Mouse (Mus musculus) limb, embryonic 14.5 days (tissue): Measurements from ENCODE around the gene Hyal2. TPM values are rescaled to one million over a fixed set of nuclear protein-coding genes. Genes with fewer than 3 reads are reported as not detected.
A peak's percentile ranks its signal among the peaks of the same experiment; 100 is the strongest.

ENCODE experiments used
- ATAC-seq: fragments of 200-750 bp; cut with Nextera tagmentation; 2 replicates; pipeline ENCODE4 v1.8.0; 2017; ENCODE audit warnings: low read depth, moderate number of reproducible peaks, moderate TSS enrichment; ENCODE audit not compliant: low FRiP score
- DNase-seq: peaks from one replicate; pipeline ENCODE4 v3.0.0-alpha.2; 2015; ENCODE audit warnings: low spot score
- H3K27ac ChIP-seq: fragments of 300-500 bp; sonication (generic); replicated peaks from 2 replicates; pipeline ENCODE4 v1.5.1; 2014; ENCODE audit warnings: low read depth, mild to moderate bottlenecking, low read length, moderate library complexity, mixed read lengths
- H3K27me3 ChIP-seq: fragments of 300-500 bp; sonication (generic); 2 replicates; pipeline ENCODE4 v1.6.1; 2014; ENCODE audit warnings: low read length, mixed read lengths; ENCODE audit not compliant: control insufficient read depth, insufficient read depth
- H3K36me3 ChIP-seq: fragments of 300-500 bp; sonication (generic); 2 replicates; pipeline ENCODE4 v1.6.1; 2014; ENCODE audit warnings: mild to moderate bottlenecking, low read length, moderate library complexity, mixed read lengths; ENCODE audit not compliant: control insufficient read depth, insufficient read depth
- H3K4me1 ChIP-seq: fragments of 300-500 bp; sonication (generic); 2 replicates; pipeline ENCODE4 v1.6.1; 2014; ENCODE audit warnings: antibody characterized with exemption, low read length, mixed read lengths; ENCODE audit not compliant: control insufficient read depth, insufficient read depth
- H3K4me2 ChIP-seq: fragments of 300-500 bp; sonication (generic); replicated peaks from 2 replicates; pipeline ENCODE4 v1.6.1; 2014; ENCODE audit warnings: low read depth, mild to moderate bottlenecking, low read length, moderate library complexity; ENCODE audit not compliant: severe bottlenecking
- H3K4me3 ChIP-seq: fragments of 300-500 bp; sonication (generic); replicated peaks from 2 replicates; pipeline ENCODE4 v1.5.1; 2014; ENCODE audit warnings: low read length
- H3K9ac ChIP-seq: fragments of 300-500 bp; sonication (generic); 2 replicates; pipeline ENCODE4 v1.6.1; 2014; ENCODE audit warnings: mild to moderate bottlenecking, low read depth, low read length, moderate library complexity; ENCODE audit not compliant: severe bottlenecking
- H3K9me3 ChIP-seq: fragments of 300-500 bp; sonication (generic); 2 replicates; pipeline ENCODE4 v1.6.1; 2016; ENCODE audit warnings: low read length; ENCODE audit not compliant: control insufficient read depth
- POLR2A ChIP-seq: fragments of 200-500 bp; IDR thresholded peaks from 2 replicates; pipeline ENCODE4 v1.8.0; 2012; ENCODE audit warnings: inconsistent platforms, mild to moderate bottlenecking, moderate library complexity, borderline replicate concordance; ENCODE audit not compliant: insufficient read depth, insufficient read length; ENCODE audit errors: extremely low read depth
- WGBS: fragments of 180-500 bp; shearing (Covaris S2); extraction: QIAGEN DNeasy Blood & Tissue Kit; methylation state at CpG from one replicate; pipeline ENCODE4 v1.1.7; 2014; 5-methylcytosine and 5-hydroxymethylcytosine counted together
- polyA plus RNA-seq, 2 experiments: library from polyadenylated mRNA; depleted of rRNA in 1 of 2; stranded (reverse) in 1 of 2; unstranded in 1 of 2; fragments of >200 nt; fragmentation: Nextera tagmentation in 1 of 2; extraction: Ambion mirVana in 1 of 2; gene quantifications; 2 replicates each; pipeline versions ENCODE4 v1.2.1 to v1.2.3; 2012 to 2014

Hyal2 gene
- polyA plus RNA-seq, 2 experiments: 68.0 to 123 TPM

- WGBS: 89% methylated on average over 2 of the region's 2 CpGs
- Histone ChIP-seq H3K4me2 (no peak overlapping the region), H3K27ac (no peak overlapping the region), H3K4me1 (peaks cover 5% of the 10 kb centered on the region), H3K27me3 (no peaks in the 10 kb centered on the region), H3K36me3 (peaks cover 76% of the 10 kb centered on the region), H3K4me3 (no peak overlapping the region), H3K9me3 (no peaks in the 10 kb centered on the region), H3K9ac (no peak overlapping the region)
- ATAC-seq: no peak
- DNase-seq: no peak
- TF ChIP-seq POLR2A: no peak
Observed at GRCm38 (mm10) chr9:107617461-107617860, 49.7 kb downstream of the Hyal2 start.

- 86% methylated on average over 6 of the region's 6 CpGs for WGBS
- Histone ChIP-seq H3K9me3 (no peaks in the 10 kb centered on the region), H3K27me3 (no peaks in the 10 kb centered on the region), H3K4me1 (peaks cover 2% of the 10 kb centered on the region), H3K36me3 (peaks cover 83% of the 10 kb centered on the region), H3K4me3 (no peak overlapping the region), H3K9ac (no peak overlapping the region), H3K27ac (no peak overlapping the region), H3K4me2 (no peak overlapping the region)
- DNase-seq: no peak
- ATAC-seq: no peak
- TF ChIP-seq POLR2A: no peak
Observed at GRCm38 (mm10) chr9:107618098-107618497, 50.4 kb downstream of the Hyal2 start.

GRCm38 (mm10) chr9:107618778-107619545 is 51.2 kb downstream of the Hyal2 start:
- Histone ChIP-seq H3K4me2 (no peak overlapping the region), H3K36me3 (peaks cover 85% of the 10 kb centered on the region), H3K4me3 (no peak overlapping the region), H3K9ac (no peak overlapping the region), H3K9me3 (no peaks in the 10 kb centered on the region), H3K4me1 (no peaks in the 10 kb centered on the region), H3K27me3 (no peaks in the 10 kb centered on the region), H3K27ac (no peak overlapping the region)
- no peak for TF ChIP-seq POLR2A
- DNase-seq: no peak
- ATAC-seq: peak; percentile 2; the same call in 1 of the 2 replicates
- WGBS: 58% methylated on average over 13 of the region's 13 CpGs

- Histone ChIP-seq H3K36me3 (peaks cover 79% of the 10 kb centered on the region), H3K4me1 (no peaks in the 10 kb centered on the region)
- ATAC-seq: no peak
Observed at GRCm38 (mm10) chr9:107619546-107619879, 51.8 kb downstream of the Hyal2 start.

GRCm38 (mm10) chr9:107620954-107621353 is 53.2 kb downstream of the Hyal2 start:
- H3K9ac ChIP-seq: no peak overlapping the region
- no peak overlapping the region for H3K4me2 ChIP-seq
- no peak overlapping the region for H3K4me3 ChIP-seq
- H3K36me3 ChIP-seq: peaks cover 76% of the 10 kb centered on the region
- no peak for ATAC-seq
- H3K4me1 ChIP-seq: no peaks in the 10 kb centered on the region
- no peaks in the 10 kb centered on the region for H3K27me3 ChIP-seq
- no peaks in the 10 kb centered on the region for H3K9me3 ChIP-seq
- TF ChIP-seq POLR2A: no peak
- H3K27ac ChIP-seq: no peak overlapping the region
- DNase-seq: no peak

More at GRCm38 (mm10) chr9:107619546-107619879, 51.8 kb downstream of the Hyal2 start:
- H3K4me2 ChIP-seq: no peak overlapping the region
- H3K27me3 ChIP-seq: no peaks in the 10 kb centered on the region
- no peak overlapping the region for H3K27ac ChIP-seq
- no peaks in the 10 kb centered on the region for H3K9me3 ChIP-seq
- DNase-seq: no peak
- no peak for TF ChIP-seq POLR2A
- H3K9ac ChIP-seq: no peak overlapping the region
- H3K4me3 ChIP-seq: no peak overlapping the region
- WGBS: 83% methylated on average over 13 of the region's 13 CpGs

Other genes starting within 250 kb of the Hyal2 start
- gene Hemk1, start 229.6 kb upstream of the Hyal2 start, polyA plus RNA-seq (2012; rRNA removed): 24.9 and 32.9 TPM in 2 replicates
- 12.2 and 12.8 TPM in 2 replicates for gene Hemk1, start 229.6 kb upstream of the Hyal2 start, polyA plus RNA-seq (2014; fragmentation: Nextera tagmentation; extraction: Ambion mirVana)
- gene 6430571L13Rik, start 227.3 kb upstream of the Hyal2 start, polyA plus RNA-seq (2012; rRNA removed): 1.0 and 1.1 TPM in 2 replicates
- gene 6430571L13Rik, start 227.3 kb upstream of the Hyal2 start, polyA plus RNA-seq (2014; fragmentation: Nextera tagmentation; extraction: Ambion mirVana): 0.39 and 0.56 TPM in 2 replicates
- 9.3 and 13.6 TPM in 2 replicates for gene Cacna2d2, start 168.3 kb upstream of the Hyal2 start, polyA plus RNA-seq (2012; rRNA removed)
- 0.29 and 0.57 TPM in 2 replicates for gene Cacna2d2, start 168.3 kb upstream of the Hyal2 start, polyA plus RNA-seq (2014; fragmentation: Nextera tagmentation; extraction: Ambion mirVana)
- 34.9 and 41.3 TPM in 2 replicates for gene Tmem115, start 34.0 kb upstream of the Hyal2 start, polyA plus RNA-seq (2012; rRNA removed)
- gene Tmem115, start 34.0 kb upstream of the Hyal2 start, polyA plus RNA-seq (2014; fragmentation: Nextera tagmentation; extraction: Ambion mirVana): 54.1 and 58.8 TPM in 2 replicates
- 19.8 and 27.2 TPM in 2 replicates for gene Cyb561d2, start 25.8 kb upstream of the Hyal2 start, polyA plus RNA-seq (2012; rRNA removed)
- gene Cyb561d2, start 25.8 kb upstream of the Hyal2 start, polyA plus RNA-seq (2014; fragmentation: Nextera tagmentation; extraction: Ambion mirVana): 21.4 and 25.9 TPM in 2 replicates
- gene Nprl2, start 25.7 kb upstream of the Hyal2 start, polyA plus RNA-seq (2012; rRNA removed): 52.7 and 59.2 TPM in 2 replicates
- 37.6 and 38.6 TPM in 2 replicates for gene Nprl2, start 25.7 kb upstream of the Hyal2 start, polyA plus RNA-seq (2014; fragmentation: Nextera tagmentation; extraction: Ambion mirVana)
- gene Zmynd10, start 20.6 kb upstream of the Hyal2 start, polyA plus RNA-seq (2012; rRNA removed): 0.76 and 1.4 TPM in 2 replicates
- gene Zmynd10, start 20.6 kb upstream of the Hyal2 start, polyA plus RNA-seq (2014; fragmentation: Nextera tagmentation; extraction: Ambion mirVana): 1.2 TPM in 1 of 2 replicates, not detected in the other
- 74.7 and 78.4 TPM in 2 replicates for gene Rassf1, start 16.4 kb upstream of the Hyal2 start, polyA plus RNA-seq (2012; rRNA removed)
- 67.6 and 73.2 TPM in 2 replicates for gene Rassf1, start 16.4 kb upstream of the Hyal2 start, polyA plus RNA-seq (2014; fragmentation: Nextera tagmentation; extraction: Ambion mirVana)
- 35.8 and 43.3 TPM in 2 replicates for gene Tusc2, start 4.7 kb upstream of the Hyal2 start, polyA plus RNA-seq (2012; rRNA removed)
- gene Tusc2, start 4.7 kb upstream of the Hyal2 start, polyA plus RNA-seq (2014; fragmentation: Nextera tagmentation; extraction: Ambion mirVana): 42.1 and 43.0 TPM in 2 replicates
- 11.1 TPM in 2 replicates for gene Hyal1, start 9.0 kb downstream of the Hyal2 start, polyA plus RNA-seq (2012; rRNA removed)
- 6.9 and 8.5 TPM in 2 replicates for gene Hyal1, start 9.0 kb downstream of the Hyal2 start, polyA plus RNA-seq (2014; fragmentation: Nextera tagmentation; extraction: Ambion mirVana)
- 38.7 and 57.8 TPM in 2 replicates for gene Naa80, start 10.9 kb downstream of the Hyal2 start, polyA plus RNA-seq (2012; rRNA removed)
- gene Naa80, start 10.9 kb downstream of the Hyal2 start, polyA plus RNA-seq (2014; fragmentation: Nextera tagmentation; extraction: Ambion mirVana): 17.2 and 18.8 TPM in 2 replicates
- 1.4 and 1.9 TPM in 2 replicates for gene Hyal3, start 12.9 kb downstream of the Hyal2 start, polyA plus RNA-seq (2012; rRNA removed)
- 1.2 and 1.5 TPM in 2 replicates for gene Hyal3, start 12.9 kb downstream of the Hyal2 start, polyA plus RNA-seq (2014; fragmentation: Nextera tagmentation; extraction: Ambion mirVana)
- 57.3 and 62.6 TPM in 2 replicates for gene Ifrd2, start 19.7 kb downstream of the Hyal2 start, polyA plus RNA-seq (2012; rRNA removed)
- gene Ifrd2, start 19.7 kb downstream of the Hyal2 start, polyA plus RNA-seq (2014; fragmentation: Nextera tagmentation; extraction: Ambion mirVana): 55.0 and 56.3 TPM in 2 replicates
- gene Sema3b, start 41.3 kb downstream of the Hyal2 start, polyA plus RNA-seq (2012; rRNA removed): 23.2 and 23.7 TPM in 2 replicates
- 7.7 and 11.2 TPM in 2 replicates for gene Sema3b, start 41.3 kb downstream of the Hyal2 start, polyA plus RNA-seq (2014; fragmentation: Nextera tagmentation; extraction: Ambion mirVana)
- 496 and 627 TPM in 2 replicates for gene Gnai2, start 67.4 kb downstream of the Hyal2 start, polyA plus RNA-seq (2012; rRNA removed)
- gene Gnai2, start 67.4 kb downstream of the Hyal2 start, polyA plus RNA-seq (2014; fragmentation: Nextera tagmentation; extraction: Ambion mirVana): 392 and 411 TPM in 2 replicates
- 22.4 and 31.8 TPM in 2 replicates for gene Slc38a3, start 101.6 kb downstream of the Hyal2 start, polyA plus RNA-seq (2012; rRNA removed)
- 3.7 and 6.0 TPM in 2 replicates for gene Slc38a3, start 101.6 kb downstream of the Hyal2 start, polyA plus RNA-seq (2014; fragmentation: Nextera tagmentation; extraction: Ambion mirVana)
- gene Gnat1, start 111.8 kb downstream of the Hyal2 start, polyA plus RNA-seq (2012; rRNA removed): 0.28 and 0.44 TPM in 2 replicates
- gene Gnat1, start 111.8 kb downstream of the Hyal2 start, polyA plus RNA-seq (2014; fragmentation: Nextera tagmentation; extraction: Ambion mirVana): 0.55 and 0.57 TPM in 2 replicates
- gene Sema3f, start 142.5 kb downstream of the Hyal2 start, polyA plus RNA-seq (2012; rRNA removed): 228 and 332 TPM in 2 replicates
- 48.8 and 55.6 TPM in 2 replicates for gene Sema3f, start 142.5 kb downstream of the Hyal2 start, polyA plus RNA-seq (2014; fragmentation: Nextera tagmentation; extraction: Ambion mirVana)
- 185 and 196 TPM in 2 replicates for gene Rbm5, start 203.1 kb downstream of the Hyal2 start, polyA plus RNA-seq (2012; rRNA removed)
- gene Rbm5, start 203.1 kb downstream of the Hyal2 start, polyA plus RNA-seq (2014; fragmentation: Nextera tagmentation; extraction: Ambion mirVana): 163 and 181 TPM in 2 replicates